In genomic region chr4:98804476-98805134, GRCm38 (mm10) we compare ENCODE assay signal across 24 mouse cellular contexts. TPM values are rescaled to one million over a fixed set of nuclear protein-coding genes. Genes with fewer than 3 reads are reported as not detected.
DNase-seq lines count a peak whose midpoint lies in the region; ATAC-seq and TF ChIP-seq lines count a peak whose summit lies in the region.
"Had no signal": no experiment of that assay in that cellular context is flagged by ENCODE, and none has a peak within 500 bp of the region (broad histone marks: within the 10 kb centered on the region; RNA-seq: fewer than 3 reads in every experiment).

No protein-coding gene starts in this region.

- TF ChIP-seq CTCF in heart, adult 2 months (IDR thresholded peaks at IDR 0.05), result no peak

- ATAC-seq in heart, embryonic 13.5 days (ENCODE audit: extremely low read depth, insufficient number of reproducible peaks, low FRiP score, low TSS enrichment), result no peak
- ATAC-seq: forebrain, embryonic 15.5 days; intestine, embryonic 15.5 days had no signal

- H3K4me2 ChIP-seq in heart, embryonic 13.5 days, result no peak overlapping the region
- H3K4me2 ChIP-seq: forebrain, embryonic 15.5 days; intestine, embryonic 15.5 days; midbrain, embryonic 12.5 days had no signal

- no peaks in the 10 kb centered on the region for H3K27me3 ChIP-seq in heart, embryonic 13.5 days (replicated peaks)
- no peaks in the 10 kb centered on the region for H3K27me3 ChIP-seq in heart, adult 2 months (ENCODE audit: control insufficient read depth, insufficient read depth, low read length)
- H3K27me3 ChIP-seq: forebrain, embryonic 15.5 days; intestine, embryonic 15.5 days; midbrain, embryonic 12.5 days had no signal

- no peak for TF ChIP-seq POLR2A in heart, adult 2 months (IDR thresholded peaks at IDR 0.05; ENCODE audit: insufficient read depth, low read depth, low read length)

- intact Hi-C loops in heart, adult 2 months (cut with DNase I), result no loop called here

- no peaks in the 10 kb centered on the region for H3K9me3 ChIP-seq in heart, embryonic 13.5 days
- H3K9me3 ChIP-seq: forebrain, embryonic 15.5 days; intestine, embryonic 15.5 days; midbrain, embryonic 12.5 days had no signal

- no peak for DNase-seq in heart, adult 2 months
- DNase-seq in ES-CJ7 (ENCODE audit: low read depth, low spot score) (peak; percentile 73), liver (no peak)
- peak; percentile 60 for DNase-seq in embryo, embryonic 9.5 days (ENCODE audit: extremely low spot score)
- DNase-seq in hindlimb bud, embryonic 11.5 days (ENCODE audit: extremely low spot score, low read depth, low spot score), result peak; percentile 44
- no peak for DNase-seq in urinary bladder, postnatal 10 days (ENCODE audit: low spot score)
- no peak for DNase-seq in spleen, postnatal 36 days (ENCODE audit: low spot score in 2 of 2)
- DNase-seq: adrenal gland, postnatal 10 days; cerebellum, adult 2 months; heart, adult 18-20 months; heart, postnatal 14 days; kidney, postnatal 10 days; lung, postnatal 36 days; thymus, postnatal 25 days had no signal

- peaks cover 34% of the 10 kb centered on the region for H3K4me1 ChIP-seq in heart, embryonic 13.5 days
- H3K4me1 ChIP-seq in heart, adult 2 months (ENCODE audit: control insufficient read depth, insufficient read depth, low read length), result no peaks in the 10 kb centered on the region
- H3K4me1 ChIP-seq: intestine, embryonic 15.5 days; midbrain, embryonic 12.5 days had no signal

- no peaks in the 10 kb centered on the region for H3K79me2 ChIP-seq in heart, adult 2 months (replicated peaks; ENCODE audit: control insufficient read depth, insufficient read depth, low read length)

- H3K36me3 ChIP-seq in heart, embryonic 13.5 days, result no peaks in the 10 kb centered on the region
- no peaks in the 10 kb centered on the region for H3K36me3 ChIP-seq in heart, adult 2 months (ENCODE audit: control insufficient read depth, insufficient read depth, low read length)
- H3K36me3 ChIP-seq: forebrain, embryonic 15.5 days; intestine, embryonic 15.5 days; midbrain, embryonic 12.5 days had no signal

- H3K27ac ChIP-seq in heart, embryonic 13.5 days (replicated peaks), result peak overlapping the region; percentile 45; the same call in 1 of the 2 replicates
- H3K27ac ChIP-seq in heart, adult 2 months, result no peak overlapping the region
- H3K27ac ChIP-seq: forebrain, embryonic 15.5 days; intestine, embryonic 15.5 days; liver, embryonic 14.5 days; midbrain, embryonic 12.5 days had no signal

- no peak overlapping the region for H3K9ac ChIP-seq in heart, embryonic 13.5 days
- no peak overlapping the region for H3K9ac ChIP-seq in heart, adult 2 months (ENCODE audit: low read depth, low read length)
- H3K9ac ChIP-seq: forebrain, embryonic 15.5 days; intestine, embryonic 15.5 days; liver, embryonic 14.5 days; midbrain, embryonic 12.5 days had no signal

- H3K4me3 ChIP-seq in heart, embryonic 13.5 days, result no peak overlapping the region
- H3K4me3 ChIP-seq in heart, adult 2 months, result no peak overlapping the region
- H3K4me3 ChIP-seq: forebrain, embryonic 15.5 days; intestine, embryonic 15.5 days; midbrain, embryonic 12.5 days; myocyte had no signal

- TF ChIP-seq EP300 in heart, adult 2 months (IDR thresholded peaks at IDR 0.05; ENCODE audit: insufficient read depth, low read depth, low read length), result no peak

- WGBS in heart, embryonic 13.5 days, result 71% methylated on average over 7 of the region's 7 CpGs
- 81% methylated on average over 7 of the region's 7 CpGs for WGBS in heart, adult 2 months

RNA-seq across cellular contexts. Expression of gene Kank4, which starts 12.7 kb away (rescaled TPM):
- 0.57 and 0.70 TPM in 2 replicates for polyA plus RNA-seq in heart, embryonic 13.5 days (2015; fragmentation: Nextera tagmentation; extraction: Ambion mirVana)
- total RNA-seq in heart, adult 2 months (2021), result under 1 TPM; 0.50 to 0.84 TPM
- polyA plus RNA-seq in heart, adult 2 months (2012; rRNA removed), result 0.51 and 1.2 TPM in 2 replicates

RNA-seq across cellular contexts. Expression of gene I0C0044D17Rik, which starts 19.0 kb away (rescaled TPM):
- polyA plus RNA-seq in heart, embryonic 13.5 days (2015; fragmentation: Nextera tagmentation; extraction: Ambion mirVana), result not detected in 2 replicates
- not detected for total RNA-seq in heart, adult 2 months (2021)
- polyA plus RNA-seq in heart, adult 2 months (2012; rRNA removed), result not detected in 2 replicates
- total RNA-seq: adrenal gland, postnatal 10 days; gastrocnemius, adult 8-10 months; heart, adult 18-20 months; heart, postnatal 14 days; layer of hippocampus, postnatal 10 days; left cerebral cortex, postnatal 14 days had no signal
- polyA plus RNA-seq: cerebellum, adult 2 months; cortical plate, adult 2 months; forebrain, embryonic 15.5 days; intestine, embryonic 15.5 days; liver, embryonic 14.5 days; midbrain, embryonic 12.5 days; myocyte had no signal

Comparison
In these comparisons a context has a peak if more than half of its experiments do, and no peak if none do; other contexts are left out.
1. DNase-seq: peak in ES-CJ7 (single experiment), embryo, embryonic 9.5 days (single experiment) and hindlimb bud, embryonic 11.5 days (single experiment); none in heart, adult 2 months (0 of 2), urinary bladder, postnatal 10 days (single experiment), liver (single experiment) and spleen, postnatal 36 days (0 of 2).